Mouse (Mus musculus) layer of hippocampus, adult 9-10 months (tissue): ENCODE measurements around the gene Midn.

Source experiments
- DNase-seq: peaks from one replicate; pipeline ENCODE4 v3.0.0; 2022; ENCODE audit warnings: low spot score

The Midn gene

DNA sequence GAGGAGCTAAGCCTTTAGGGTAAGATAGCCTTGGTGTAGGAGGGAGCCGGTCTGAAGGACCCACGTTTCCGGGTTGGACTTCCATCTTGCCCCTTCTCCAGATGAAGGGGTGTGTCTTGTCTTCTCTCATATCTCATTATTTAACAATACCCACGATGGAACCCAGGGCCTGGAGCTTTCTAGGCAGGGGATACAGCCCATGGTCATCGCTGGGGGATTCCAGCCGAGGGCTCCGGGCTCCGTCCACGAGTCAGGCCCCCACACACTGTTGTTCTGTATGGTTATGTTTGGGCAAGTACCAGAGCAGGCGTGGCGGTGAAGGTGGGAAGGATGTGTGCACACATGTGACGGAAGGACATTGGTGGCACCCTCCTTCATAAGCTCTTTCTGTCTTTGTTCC lies 3.9 kb upstream of the Midn start:
- DNase-seq: no peak

DNA sequence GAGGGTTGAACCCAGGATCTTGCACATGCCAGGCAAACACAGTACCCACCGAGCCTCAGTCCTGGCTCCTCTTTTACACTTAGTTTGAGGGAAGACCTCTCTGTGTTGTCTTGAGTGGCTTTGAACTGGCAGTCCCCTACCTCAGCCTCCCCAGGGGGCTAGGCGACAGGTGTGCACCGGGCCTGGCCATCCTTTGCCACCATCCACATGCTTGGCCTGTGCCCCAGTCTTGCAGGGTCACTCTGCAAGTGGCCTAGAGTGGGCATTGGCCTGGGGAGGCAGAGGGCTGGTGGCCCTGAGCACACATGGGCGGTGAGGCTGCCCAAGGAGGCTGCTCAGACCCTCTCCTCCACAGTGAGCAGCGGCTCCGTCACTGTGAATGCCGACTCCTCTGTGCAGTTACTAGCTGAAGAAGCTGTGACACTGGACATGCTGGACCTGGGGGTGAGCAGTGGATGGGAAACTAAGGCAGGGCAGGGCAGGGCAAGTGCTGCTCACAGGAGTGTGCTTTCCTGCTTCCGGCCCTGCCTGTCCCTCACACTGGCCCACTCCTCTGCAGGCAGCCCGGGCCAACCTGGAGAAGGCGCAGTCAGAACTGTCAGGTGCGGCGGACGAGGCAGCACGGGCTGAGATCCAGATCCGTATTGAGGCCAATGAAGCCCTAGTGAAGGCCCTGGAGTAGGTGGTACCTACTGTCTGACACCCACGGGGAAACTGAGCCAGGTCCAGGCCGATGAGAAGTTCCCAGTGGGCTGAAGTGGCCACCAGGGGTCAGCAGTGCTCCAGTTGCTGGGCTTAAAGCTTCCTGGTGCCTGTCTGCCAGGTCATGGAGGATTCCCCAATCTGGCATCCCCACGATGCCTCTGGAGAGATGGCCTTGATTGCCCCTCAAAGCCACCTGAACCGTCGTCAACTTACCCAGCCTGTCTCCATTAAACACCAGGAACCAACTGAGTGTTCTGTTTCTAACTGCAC lies 2.9 kb upstream of the Midn start:
- DNase-seq: no peak

DNA sequence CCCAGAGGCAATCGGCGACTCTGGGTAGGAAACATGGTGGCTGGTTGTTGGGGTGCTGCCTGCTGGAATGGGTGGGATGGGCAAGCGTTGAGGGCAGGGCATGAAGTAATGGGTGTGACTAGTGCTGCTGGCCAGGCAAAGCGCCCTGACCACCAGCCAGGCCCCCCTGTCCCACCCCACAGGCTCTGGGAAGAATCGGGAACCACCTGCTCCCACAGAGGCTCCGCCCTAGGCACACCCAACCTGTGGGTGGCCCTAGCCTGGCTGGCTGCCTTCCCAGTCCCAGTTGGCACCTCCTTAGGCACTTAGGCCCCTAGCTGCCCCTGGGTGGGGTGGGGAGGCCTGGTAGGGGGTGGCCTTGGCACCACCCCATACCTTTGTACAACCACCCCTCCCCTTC lies 2.2 kb upstream of the Midn start:
- DNase-seq: no peak

DNA sequence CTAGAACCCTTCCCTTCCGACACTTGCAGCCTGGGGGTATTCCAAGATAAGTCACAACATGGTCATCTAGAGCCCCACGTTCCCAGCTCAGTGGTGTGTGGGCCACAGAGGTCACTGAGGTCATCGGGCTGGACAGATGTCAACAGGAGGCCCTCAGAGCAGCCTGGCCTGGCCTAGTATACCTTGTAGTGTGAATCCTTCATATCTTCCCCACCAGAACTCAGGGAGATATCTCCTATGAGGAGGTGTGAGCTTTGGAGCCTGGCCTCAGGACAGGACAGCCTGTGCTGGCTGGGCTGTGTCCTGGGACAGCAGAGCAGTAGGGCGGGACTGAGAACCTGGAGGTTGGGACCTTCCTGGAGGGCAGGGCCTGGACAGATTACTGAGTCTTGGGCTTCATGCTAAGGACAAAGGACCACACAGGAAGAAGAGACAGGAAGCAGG lies 1.5 kb upstream of the Midn start:
- DNase-seq: no peak

DNA sequence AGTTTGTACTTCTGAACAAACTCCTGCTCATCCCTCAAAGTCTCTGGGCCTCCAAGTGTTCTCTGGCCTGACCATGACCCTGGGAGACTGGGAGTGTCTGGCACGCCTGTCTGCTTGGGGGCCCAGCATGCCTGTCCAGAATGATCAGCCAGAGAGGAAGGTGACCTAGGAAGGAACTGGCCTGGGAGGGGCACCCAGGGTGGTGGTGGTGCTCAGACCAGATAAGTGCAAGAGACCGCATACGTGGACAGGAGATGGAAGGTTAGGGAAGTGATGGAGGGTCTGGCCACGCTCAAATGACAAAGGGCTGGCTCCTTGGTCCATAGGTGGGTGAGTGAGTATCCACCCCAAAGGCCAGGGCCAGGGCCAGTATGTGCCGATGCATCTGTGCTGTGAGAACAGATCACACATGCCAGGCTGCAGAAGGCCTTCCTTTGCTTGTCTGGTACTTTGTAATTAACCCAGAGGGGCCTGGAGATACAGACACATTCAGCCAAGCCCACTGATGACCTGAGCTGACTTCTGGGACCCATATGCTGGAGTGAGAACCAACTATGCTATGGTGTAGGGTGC lies 840 bp upstream of the Midn start:
- no peak for DNase-seq

DNA sequence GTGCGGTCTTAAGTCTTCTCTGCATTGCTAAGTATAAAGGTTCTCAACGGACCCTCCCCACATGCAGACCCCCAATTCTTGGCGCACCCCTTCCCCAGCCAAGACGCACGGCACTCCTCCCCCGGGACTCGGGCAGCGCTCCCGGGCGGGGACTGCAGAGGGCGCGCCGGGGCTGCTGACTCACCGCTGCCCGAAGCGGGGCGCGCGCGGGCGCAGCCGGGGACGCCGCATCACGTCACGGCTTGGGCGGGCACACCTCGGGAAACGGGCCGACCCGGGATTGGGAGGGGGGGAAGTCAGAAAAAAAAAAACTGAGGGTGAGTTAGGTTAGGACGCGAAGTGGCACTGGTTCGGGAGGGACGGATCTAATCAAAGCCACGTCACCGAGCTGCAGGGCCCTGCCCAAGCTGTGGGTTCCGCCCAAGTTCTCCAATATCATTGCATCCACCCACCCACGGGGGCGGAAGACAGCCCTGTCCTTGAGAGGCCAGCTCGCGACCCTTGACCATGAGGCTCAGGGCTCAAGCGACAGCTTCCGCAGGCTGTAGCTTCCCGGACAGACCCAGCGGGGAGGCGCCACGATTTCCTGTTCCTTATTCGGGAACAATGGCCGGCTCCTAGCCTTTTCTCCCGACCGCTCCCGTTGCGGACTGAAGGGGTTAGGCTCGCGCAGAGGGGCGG lies 678 bp downstream of the Midn start:
- DNase-seq: no peak

DNA sequence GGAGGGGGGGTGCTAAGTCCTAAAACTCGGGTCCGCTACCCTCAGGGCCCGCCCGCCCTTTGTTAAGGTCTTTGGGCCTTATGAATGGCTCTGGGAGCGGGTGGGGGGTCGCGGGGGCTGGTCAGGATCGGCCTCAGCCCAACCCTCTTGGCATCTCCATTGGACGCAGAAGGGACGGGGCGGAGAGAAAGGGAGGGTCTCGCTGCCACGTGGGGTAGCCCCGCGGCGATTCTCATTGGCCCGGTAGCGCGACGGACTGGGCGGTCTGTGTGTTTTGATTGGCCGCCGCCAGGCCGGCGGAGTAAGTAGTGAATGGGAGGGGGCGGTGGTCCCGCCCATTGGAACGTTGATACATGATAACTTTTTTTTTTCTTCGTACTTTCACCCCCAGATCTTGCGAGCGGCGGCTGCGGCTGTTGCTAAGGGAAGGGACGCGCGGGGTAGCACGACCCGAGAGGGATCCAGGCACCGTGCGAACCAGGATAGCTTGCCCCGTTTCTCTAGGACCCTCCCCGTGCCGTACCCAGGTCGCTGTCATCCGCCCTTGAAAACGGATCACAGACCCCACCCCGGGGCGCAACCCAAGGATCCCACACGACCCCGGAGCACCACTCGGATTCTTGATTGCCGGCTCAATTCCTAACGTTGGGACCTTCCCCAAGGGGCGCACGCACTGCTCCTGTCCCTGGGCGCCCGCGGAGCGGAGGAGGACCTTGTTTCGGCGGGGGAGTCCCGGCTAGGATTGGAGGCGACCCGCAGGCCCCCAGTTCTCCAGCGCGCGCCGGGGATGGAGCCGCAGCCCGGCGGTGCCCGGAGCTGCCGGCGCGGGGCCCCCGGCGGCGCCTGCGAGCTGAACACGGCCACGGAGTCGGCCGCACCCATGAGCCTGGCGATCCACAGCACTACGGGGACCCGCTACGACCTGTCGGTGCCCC lies 1.5 kb downstream of the Midn start:
- peak; percentile 91 for DNase-seq

DNA sequence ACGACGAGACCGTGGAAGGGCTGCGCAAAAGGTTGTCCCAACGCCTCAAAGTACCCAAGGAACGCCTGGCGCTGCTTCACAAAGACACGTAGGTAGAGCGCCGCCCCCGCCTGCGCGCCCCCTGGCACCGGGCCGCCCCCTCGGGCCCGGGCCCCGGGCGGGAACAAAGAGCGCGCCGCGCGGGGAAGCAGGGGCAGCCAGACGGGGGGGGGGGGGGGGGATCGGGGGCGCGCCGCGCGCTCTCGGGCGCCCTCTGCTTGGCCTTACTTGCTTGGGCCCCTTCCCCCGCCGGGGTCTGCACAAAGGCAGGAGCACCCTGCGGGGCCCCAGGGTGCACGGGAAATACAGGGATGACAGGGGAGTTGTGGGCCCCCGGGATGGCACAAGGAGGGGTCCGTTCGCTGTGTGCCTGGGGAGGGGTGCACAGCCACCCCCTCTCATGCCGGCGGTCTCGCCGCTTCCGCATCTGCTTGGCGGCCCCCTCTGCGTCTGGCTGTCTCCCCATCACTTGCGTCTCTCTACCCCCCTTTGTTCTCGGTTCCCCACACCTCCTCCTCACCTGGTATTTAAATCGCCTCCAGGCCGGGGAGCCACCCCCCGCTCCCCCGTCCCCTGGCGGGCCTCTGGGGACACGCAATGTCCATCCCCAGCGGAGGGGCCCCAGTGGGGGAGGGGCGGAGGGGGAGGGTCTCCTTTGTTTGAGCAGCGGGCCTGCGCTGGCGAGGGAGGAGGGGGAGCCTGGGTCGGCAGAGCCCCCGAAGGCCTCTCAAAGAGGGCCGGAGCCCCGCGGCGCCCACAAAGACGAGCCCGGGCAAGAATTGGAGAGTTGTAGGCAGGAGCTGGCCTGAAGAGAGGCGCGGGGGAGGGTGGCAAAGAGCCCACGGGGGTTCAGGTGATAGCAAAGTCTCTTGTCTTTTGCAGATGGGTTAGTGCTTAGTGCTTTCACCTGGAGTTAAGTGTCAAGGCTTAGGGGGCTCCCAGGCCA lies 2.4 kb downstream of the Midn start:
- no peak for DNase-seq

DNA sequence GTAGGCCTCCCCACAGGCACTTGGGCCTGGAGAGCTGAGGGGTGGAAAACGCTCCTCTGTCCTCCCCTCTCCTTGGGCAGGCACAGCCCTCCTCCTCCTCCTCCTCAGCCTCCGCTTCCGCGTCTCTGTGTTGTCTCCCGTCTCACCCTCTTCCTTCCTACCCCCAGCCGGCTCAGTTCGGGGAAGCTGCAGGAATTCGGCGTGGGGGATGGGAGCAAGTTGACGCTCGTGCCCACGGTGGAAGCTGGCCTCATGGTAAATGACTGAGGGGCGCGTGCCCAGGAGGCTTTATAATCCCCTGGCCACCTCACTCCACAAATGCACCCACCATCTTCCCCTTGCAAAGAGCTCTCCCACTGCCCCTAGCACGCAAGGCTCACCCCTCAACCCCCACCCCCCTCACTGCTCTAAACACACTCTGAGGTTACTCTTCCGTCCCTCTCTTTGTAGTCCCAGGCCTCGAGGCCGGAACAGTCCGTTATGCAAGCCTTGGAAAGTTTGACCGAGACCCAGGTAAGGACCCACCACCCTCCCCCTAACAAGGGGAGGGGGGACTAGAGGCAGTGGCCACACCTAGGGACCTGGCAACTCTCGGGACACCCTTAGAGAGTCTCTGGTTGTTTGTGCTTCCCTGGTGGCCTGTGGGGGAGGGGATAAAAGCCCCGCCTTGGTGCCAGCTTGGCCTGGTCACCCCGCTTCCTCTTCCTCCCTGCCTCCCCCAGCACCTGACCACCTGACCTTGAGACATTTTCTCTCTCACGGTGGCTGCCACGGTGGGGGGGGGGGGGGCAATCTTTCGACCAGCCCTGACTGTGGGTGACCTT lies 3.4 kb downstream of the Midn start:
- DNase-seq: no peak

DNA sequence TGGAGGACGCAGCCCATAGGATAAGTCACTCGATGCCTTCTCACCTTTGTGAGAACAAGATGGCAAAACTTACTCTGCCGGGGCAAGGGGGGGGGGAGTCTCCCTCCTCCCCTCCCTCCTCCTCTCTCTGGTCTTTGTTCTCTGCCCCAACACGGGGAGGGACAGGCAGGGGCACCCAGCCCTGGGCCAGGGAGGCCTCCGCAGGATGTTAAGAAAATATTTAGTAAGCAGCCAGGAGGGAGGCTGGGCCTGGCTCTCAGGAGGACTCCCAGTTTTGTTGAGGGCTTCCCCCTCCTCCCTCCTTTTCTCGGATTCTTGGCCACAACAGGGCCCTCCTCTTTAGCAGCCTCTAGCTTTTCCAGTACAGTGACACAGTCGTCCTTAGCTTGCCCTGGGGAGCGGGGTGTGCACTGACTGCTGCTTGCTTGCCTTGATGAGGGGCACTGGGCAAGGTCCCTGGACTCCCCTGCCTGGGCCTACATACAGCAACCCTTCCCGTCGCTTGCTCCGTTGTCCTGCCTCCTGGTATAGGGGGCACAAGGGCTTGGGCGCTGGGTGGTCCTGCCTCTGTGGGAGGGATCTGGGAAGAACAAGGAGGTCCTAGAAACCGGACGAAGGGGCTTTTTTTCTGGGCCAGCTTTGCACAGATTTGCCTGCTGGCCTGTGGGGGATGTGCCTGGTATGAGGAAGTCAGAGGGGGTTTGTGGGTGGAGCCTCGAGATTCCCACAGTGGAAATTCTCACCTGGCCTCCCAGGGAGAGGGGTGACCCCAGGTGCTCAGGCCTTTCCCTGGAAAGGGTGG lies 4.2 kb downstream of the Midn start:
- DNase-seq: no peak

DNA sequence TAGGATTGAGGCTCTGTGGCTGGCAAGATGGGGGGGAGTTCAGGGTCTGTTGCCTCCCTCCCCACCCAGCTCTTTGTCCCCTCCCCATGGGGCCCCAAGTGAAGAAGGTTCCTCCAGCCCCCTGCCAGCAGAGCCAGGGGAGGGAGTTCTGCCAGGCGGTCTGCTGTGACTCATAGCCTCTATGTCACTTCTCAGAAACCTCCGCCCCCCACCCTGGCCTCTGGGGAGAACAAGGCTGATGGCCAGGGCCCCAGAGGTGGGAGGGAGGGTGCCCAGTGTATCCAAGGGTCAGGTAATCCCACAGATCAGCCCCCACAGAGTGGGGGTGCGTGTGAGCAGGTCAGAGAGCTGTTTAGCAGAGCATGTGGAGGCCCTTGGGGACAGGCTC lies 4.8 kb downstream of the Midn start:
- DNase-seq: no peak

DNA sequence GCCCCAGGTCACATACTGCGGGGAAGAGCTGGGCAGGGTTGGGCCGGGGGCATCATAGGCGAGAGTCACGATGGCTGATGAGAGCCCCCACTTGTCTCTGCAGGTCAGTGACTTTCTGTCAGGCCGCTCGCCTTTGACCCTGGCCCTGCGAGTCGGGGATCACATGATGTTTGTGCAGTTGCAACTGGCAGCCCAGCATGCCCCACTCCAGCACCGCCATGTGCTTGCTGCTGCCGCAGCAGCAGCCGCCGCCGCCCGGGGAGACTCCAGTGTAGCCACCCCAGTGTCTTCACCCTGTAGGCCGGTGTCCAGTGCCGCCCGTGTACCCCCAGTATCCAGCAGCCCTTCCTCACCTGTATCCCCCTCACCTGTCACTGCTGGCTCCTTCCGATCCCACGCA lies 5.6 kb downstream of the Midn start:
- DNase-seq: no peak

DNA sequence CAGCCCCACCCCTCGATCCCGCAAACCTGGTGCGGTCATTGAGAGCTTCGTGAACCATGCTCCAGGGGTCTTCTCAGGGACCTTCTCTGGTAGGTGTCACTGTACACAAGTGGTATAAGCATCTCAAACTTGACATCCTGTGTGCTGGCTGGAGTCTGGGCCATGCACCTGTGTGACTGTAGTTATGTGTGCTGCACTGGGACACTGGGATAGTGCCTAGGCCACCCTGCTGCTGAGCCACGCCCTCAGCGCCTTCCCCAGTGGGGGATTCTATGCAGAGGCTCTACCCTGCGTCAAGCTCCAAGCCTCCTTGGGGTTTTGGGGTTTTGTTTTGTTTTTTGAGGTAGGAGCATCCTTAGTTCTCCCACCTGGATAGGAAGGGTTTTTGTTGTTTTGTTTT lies 6.3 kb downstream of the Midn start:
- no peak for DNase-seq

DNA sequence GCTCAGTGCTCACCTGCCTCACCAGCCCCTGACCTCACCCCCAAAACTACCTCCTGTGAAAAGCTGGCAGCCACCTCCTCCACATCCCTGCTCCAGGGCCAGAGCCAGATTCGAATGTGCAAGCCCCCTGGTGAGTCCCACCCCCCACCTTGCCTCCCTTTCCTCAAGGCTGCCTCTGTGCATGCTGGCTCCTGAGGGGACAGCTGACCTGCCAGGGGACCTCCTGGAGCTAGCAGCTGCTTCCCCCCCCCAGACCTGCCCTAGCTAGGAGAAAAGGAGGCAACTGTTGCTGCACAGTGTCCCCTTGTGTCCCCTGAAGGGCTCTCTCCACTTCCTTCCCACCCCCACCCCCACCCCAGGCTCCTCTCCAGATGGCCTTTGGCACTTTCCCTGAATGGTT lies 7.2 kb downstream of the Midn start:
- DNase-seq: no peak

DNA sequence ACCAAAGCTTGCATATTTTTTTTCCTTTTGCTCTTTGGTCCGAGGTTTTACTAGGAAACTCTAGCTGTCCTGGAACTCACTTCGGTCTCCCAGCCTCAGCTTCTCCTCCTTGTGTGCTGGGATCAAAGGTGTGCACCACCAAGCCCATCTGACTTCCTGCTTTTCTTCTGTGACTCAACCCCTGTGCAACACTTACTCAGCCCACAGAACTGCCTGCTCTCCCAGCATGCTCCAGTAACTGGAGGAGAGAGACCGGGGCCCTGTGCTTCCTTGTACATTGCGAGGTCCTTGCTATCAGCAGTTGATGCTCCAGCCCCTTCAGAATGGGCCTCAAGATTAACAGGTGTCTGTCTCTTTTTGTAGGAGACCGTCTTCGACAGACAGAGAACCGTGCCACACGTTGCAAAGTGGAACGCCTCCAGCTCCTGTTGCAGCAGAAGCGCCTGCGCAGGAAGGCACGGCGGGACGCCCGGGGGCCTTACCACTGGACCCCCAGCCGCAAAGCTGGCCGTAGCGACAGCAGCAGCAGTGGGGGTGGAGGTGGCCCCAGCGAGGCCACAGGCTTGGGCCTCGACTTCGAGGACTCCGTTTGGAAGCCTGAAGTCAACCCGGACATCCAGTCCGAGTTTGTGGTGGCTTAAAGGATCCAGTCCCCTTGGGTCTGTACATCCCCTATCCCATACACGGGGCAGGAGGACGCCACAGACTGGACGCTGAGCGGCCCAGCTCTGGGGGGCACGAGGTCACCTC lies 8.1 kb downstream of the Midn start:
- DNase-seq: no peak

DNA sequence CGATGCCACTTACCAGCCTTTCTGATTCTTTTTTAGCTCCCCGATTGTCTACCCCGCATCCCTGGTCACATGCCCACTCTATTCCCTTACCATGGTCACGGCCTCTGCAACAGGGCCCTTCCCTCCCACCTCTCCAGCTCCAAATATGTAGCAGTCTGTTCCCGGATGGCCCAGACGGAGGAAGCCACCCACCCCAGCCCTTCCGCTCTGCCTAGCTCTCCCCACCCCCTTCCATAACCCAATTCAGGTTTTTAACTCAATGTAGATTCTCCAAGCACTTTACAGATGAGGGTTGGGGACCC lies 8.6 kb downstream of the Midn start:
- DNase-seq: no peak

DNA sequence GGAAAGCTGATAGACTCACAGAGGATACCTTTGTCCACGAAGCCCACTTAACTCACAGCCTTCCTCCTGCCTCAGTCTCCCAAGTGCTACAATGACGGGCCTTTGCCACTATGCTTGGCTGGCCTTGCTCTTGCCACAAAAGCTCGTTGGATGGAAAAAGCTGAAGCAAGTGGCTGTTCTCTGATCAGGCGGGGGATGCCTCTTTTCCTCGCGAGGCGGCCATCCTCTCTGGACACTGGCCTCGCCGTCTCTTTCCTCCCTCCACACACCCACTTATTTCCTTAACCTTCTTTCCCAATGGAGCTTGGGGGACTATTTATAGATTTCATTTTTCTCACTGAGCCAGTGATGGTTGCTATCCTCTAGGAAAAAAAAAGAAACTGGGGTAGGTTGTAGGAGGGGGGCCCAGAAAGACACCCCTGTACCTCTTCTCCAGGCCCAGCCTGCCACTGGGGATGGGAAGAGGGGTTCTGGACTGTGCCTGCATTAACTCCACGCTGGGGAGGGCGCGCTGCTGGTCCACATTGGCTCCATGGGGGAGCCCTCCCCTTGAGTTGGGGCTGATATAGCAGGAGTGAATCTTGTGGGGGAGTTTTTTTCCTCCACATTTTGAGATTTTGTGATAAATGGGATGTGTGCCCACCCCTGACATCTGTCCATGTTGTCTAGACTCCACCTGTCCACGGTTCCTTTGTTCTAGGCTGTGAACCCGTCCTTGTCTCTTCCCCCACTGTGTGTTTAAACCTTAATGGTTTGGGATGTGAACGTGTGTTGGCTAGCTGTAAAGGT lies 9.3 kb downstream of the Midn start:
- no peak for DNase-seq
